Mouse (Mus musculus) spleen, postnatal 4 days (tissue): ENCODE results near the gene Aldh16a1.
"Not testable (repeated sequence)": the region's sequence is repeated elsewhere in the genome, so short reads cannot be mapped to it uniquely, and the experiment has no call there.

Source experiments
- DNase-seq, 2 experiments: peaks; one replicate each; pipeline ENCODE4 v3.0.0; 2022; ENCODE audit warnings: low spot score in 2 of 2

Aldh16a1 gene

DNA sequence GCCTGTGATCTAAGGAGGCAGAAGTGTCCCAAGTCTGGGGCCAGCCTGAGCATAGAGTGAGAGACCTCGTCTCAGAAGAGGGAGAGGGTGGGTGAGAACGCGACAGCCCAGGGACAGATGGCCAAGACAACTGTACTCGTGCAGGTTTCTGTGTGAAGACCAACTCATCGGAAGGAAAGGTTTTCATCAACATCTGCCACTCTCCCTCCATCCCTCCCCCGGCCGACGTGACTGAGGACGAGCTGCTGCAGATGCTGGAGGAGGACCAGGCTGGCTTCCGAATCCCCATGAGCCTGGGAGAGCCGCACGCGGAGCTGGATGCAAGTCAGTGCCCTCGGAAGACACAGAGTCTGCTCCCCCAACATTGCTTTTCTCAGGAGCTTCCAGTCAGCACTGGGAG, 3.1 kb upstream of the Aldh16a1 start:
- DNase-seq: no peak

DNA sequence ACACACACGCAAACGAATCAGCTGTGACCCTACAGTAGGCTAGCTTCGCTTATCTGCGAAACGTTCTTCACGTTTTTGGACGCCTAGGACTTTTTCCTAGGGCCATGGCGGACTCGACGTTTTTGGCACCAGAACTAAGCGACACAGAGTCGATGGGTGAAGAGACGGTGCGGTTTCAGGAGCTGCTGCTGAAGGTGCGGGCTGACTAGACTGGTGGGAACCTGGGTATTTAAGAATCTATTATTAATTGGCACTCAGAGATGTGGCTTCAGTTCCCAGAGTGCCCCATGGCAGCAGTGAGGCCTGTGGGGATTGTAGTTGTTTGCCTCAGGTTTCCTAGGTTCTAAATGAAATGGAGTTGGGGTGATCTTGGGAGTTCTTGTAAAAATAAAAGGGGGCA, 1.8 kb upstream of the Aldh16a1 start:
- DNase-seq: no peak

DNA sequence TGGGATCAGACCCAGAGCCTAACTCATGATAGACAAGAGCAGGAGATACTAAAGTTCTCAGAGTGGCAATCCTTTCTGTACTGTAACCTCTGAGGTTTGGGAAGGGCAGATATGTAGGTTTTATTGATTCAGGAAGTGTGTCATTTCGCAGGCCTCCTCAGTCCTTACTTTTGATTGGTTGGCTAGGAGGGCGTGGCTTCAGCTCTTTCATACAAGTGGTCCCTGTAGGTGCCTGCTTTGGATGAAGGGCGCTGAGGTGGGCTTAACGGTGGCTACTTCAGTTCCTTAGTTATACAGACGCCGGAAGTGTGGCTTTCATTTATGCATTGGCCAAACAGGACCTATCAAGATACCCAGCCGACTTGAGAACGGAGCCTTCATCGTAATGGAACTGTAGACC, 1.2 kb upstream of the Aldh16a1 start:
- no peak for DNase-seq

DNA sequence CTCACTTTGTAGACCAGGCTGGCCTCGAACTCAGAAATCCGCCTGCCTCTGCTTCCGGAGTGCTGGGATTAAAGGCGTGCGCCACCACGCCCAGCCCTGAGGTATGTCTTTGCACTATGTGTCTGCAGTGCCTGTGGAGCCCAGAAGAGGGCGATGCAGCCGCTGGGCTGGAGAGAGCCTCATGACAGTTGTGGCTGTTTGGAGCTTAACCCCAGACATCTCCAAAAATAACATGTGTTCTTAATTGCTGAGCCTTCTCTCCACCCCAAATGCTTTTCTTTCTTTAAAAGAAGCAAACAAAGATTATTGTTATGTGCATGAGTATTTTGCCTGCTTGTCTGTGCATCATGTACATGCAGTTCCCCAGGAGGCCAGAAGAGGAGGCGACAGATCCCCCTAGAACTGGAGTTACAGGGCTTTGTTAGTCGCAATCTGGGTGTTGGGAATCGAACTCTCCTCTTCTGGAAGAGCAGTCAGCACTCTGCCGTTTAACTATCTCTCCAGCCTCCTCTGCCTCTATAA, 670 bp upstream of the Aldh16a1 start:
- peak; percentile 69 to 82 for DNase-seq

- no peak for DNase-seq
Measured at GRCm38 (mm10) chr7:45153586-45153985, 798 bp downstream of the Aldh16a1 start.

DNA sequence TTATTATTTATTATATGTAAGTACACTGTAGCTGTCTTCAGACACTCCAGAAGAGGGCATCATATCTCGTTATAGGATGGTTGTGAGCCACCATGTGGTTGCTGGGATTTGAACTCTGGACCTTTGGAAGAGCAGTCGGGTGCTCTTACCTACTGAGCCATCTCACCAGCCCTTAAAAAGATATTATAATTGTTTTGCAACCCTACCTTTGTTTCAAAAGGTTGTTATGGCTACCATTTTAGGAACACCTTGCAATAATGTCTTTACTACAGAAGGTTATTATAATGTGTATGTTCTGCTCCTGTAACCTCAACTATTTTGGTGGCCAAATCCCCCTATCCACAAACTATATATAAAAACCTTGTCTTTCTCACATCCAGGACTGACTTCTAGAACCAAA, 1.3 kb downstream of the Aldh16a1 start:
- not testable (repeated sequence) for DNase-seq

DNA sequence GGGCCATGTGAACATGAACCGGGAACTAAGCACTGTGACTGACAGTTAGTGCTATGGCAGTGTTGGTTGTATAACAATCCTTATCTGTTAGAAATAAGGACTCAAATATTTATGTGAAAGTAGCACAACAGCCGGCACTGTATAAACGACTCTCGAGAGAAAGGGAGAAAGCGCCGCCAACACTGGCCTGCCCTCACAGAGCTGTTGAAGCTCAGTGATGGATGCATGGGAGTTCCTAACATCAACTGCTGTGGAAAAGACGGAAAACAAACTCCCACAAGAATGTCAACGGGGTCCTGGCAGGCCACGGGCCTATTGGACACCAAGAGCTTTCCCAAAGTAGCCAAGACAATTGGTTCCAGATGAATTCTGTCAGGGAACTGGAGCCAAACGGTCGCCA, 3.1 kb downstream of the Aldh16a1 start:
- no peak for DNase-seq

DNA sequence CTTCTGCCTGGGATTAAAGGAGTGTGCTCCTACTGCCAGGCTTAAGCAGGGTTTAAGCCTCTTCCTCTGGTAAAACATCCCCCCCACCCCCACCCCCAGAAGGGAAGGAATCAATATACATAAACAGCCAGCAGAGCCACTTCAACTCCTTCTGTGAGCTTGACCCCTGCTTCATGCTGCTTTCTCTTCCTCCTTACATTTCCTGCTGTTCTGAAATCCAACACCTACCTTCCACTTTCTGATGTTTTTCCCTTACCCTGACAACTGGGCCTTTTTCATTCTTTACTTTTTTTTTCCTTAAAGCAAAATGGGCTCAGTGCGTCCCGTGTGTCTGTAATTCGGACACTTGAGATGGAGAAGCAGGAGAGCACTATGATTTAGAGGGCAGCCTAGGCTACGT, 4.1 kb downstream of the Aldh16a1 start:
- DNase-seq: no peak

GRCm38 (mm10) chr7:45149545-45149944, 4.8 kb downstream of the Aldh16a1 start:
- DNase-seq: no peak

DNA sequence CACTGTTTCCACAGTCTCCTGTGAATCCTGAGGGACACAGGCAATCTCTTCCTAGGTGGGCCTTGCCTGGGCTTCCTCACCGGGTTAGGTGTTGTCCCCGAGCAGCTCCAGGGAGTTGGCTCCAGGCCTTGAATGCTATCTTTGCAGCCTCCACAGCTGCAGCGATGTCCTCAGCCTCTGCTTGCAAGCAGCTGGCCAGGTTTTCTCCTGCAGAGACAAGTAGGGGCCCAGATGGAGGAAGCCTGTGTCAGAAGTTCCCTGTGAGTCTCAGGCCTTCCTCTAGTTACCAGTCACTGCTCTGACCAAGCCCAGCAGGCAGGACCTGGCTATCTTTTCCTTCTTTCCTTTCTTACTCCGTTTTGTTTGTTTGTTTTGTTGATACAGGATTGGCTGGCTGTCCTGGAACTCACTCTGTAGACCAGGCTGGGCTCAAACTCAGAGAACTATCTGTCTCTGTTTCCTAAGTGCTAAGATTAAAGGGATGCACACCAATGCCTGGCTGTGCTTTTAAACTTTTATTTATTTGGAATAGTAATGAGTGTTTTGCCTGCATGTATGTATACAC, 5.8 kb downstream of the Aldh16a1 start:
- DNase-seq: no peak

- no peak for DNase-seq
Measured at GRCm38 (mm10) chr7:45147899-45148298, 6.5 kb downstream of the Aldh16a1 start.

DNA sequence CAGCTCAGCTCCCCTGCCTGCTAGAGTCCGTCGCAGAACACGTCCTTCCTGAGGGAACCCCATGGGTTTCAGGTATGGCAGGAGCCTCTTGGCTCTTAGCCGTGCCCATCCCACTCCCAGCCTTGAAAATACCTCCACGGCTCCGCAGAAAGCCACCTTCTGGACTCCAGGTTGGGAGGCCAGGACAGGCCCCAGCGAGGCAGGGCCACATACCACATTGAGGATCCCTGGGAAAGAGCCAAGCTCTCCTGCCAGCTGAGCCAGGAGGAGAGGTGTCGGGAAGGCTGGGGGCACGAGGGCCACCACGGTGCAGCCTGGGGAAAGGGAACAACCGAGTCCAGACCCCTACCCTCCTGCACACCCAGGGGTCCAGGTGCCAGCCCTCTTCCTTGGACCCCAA, 7.1 kb downstream of the Aldh16a1 start:
- DNase-seq: no peak

DNA sequence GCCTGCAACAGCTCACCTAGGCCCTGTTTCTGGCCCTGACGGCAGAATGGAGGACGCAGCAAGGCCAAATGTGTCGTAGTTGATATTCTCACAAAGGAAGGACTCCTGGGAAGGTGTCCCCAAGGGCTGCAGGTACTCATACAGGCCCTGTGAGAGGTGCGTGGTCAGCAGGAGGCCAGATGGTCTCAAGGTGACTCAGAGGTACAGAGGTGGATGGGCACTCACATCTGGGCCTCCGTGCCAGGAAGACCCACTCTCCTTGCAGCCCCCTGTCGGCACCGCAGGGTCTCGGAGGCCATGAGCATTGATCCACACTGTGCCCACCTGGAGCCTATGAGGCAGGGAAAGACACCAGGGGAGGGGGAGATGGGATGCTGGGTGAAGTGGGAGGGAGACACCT, 8.9 kb downstream of the Aldh16a1 start:
- no peak for DNase-seq

DNA sequence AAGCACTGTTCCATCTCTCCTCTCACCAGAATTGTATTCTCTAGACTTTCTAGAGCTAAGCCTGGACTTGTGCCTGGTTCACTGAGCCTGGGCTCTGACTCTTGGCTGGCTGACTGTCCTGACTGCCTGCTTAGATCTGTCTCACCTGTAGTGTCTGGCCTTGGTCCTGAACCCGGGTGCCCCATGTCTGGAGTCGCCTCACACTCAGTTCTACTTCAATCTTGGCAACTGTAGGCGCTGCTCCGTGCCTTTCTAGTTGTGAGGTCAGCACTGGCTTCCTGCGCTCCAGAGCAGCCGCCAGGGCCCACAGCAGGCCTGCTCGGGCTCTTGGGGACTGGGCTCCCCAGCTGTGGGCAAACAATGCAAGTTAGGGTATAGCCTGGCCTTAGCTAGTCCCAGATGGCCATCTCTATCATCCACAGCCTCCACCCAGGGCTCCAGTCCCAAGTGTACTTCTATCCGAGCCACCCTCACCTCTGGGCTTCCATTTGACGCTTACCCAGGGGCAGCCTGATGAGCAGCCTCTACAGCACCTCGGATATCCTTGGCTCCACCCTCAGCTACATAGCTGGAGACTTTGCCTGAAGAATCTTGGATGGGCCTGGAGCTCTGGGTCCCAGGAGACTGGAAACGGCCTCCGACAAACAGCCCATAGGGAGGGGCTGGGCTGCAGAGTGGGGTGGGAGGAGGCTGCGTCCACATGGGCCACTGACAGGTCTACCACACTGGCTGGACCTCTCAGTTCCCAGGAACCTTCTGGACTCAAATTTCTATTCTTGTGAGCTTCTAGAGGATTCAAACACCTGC, 9.8 kb downstream of the Aldh16a1 start:
- no peak for DNase-seq

DNA sequence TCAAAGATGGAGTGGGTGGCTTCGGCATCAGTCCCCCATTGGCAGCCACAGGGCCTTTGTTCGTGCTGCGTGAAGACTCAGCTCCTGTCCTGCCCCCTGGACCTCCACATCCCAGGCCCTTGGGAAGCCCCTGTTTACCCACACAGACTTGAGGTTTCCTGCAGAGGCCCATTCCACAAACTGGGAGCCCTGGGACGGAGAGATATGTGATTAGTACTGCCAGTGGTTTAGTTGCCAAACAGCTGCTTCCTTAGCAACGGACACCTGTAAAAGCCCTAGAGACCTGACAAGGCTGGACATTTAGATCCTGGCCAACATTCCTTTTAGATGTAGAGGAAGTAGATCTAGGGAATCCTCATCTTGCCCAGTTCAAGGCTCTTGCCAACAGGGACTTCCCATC, 12.5 kb downstream of the Aldh16a1 start:
- DNase-seq: no peak

- DNase-seq: no peak
Measured at GRCm38 (mm10) chr7:45141319-45141718, 13.1 kb downstream of the Aldh16a1 start.

DNA sequence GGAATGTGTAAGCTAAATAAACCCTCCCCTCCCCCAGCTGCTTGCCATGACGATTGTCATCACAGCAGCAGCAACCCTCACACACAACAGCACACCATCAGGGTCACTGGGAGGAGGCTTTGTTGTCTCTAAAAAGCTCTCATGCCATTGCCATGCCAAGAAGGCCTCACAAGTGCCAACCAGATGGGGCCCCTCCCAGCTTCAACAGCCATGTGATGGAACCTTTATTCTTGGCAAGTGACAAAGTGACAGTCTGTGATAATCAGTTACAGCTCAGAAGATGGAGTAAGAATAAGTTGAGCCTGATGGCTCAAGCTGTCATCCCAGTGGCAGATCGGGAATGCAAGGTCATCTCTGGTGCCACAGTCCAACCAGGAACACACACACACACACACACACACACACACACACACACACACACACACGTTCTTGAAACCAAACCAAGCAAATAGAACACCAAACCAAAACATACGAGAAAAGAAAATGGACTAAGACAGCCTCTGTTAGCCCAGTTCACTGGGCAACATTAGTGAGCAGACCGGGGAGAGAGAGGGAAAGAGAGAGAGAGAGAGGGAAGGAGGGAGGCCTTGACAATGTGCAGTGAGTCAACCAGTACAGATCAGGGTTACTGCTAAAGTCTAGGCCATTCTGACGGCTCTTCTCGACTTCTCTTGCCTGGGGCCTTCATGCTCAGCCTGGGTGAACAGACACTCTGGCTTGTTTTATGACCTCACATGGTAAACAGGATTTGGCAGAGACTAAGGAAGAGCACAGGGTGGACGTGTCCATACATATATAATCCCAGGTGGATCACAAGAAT, 14.3 kb downstream of the Aldh16a1 start:
- DNase-seq: no peak

DNA sequence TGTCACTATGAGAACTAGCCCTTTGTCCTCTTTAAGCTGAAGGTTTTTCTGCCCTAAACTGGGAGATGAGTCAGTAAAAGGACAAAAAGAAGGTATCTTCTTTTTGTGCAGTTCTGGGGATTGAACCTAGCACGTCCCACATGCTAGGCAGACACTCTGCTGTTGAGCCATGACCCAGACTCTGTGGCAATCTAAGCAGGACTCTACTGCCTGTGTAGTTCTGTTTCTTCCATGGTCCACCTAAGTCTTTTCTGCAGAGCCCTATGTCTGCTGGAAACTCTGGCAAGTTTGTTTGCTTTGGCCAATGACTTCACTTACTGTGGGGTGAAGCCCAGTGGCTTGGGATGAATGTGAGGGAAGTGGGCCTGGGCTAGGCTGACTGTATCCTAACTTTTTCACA, 16.0 kb downstream of the Aldh16a1 start:
- DNase-seq: no peak

- DNase-seq: peak in 1 of 2 experiments; percentile 65
Measured at GRCm38 (mm10) chr7:45137171-45138006, 17.0 kb downstream of the Aldh16a1 start.

GRCm38 (mm10) chr7:45135993-45136567, 18.3 kb downstream of the Aldh16a1 start, which contains the start of the genes Gm45713 and Flt3l:
TSS of gene Gm45713 (minus strand) at chr7:45136231.
TSS of gene Flt3l (minus strand) at chr7:45136432.
- peak; percentile 93 to 97 for DNase-seq

GRCm38 (mm10) chr7:45135370-45135769, 19.0 kb downstream of the Aldh16a1 start:
- no peak for DNase-seq
